Mouse (Mus musculus): ENCODE results near the gene Gan. TPM values are rescaled to one million over a fixed set of nuclear protein-coding genes. Genes with fewer than 3 reads are reported as not detected.

The Gan gene
- 2.4 and 2.8 TPM in 2 replicates for polyA plus RNA-seq (2014; fragmentation: Nextera tagmentation; extraction: Ambion mirVana)

DNA sequence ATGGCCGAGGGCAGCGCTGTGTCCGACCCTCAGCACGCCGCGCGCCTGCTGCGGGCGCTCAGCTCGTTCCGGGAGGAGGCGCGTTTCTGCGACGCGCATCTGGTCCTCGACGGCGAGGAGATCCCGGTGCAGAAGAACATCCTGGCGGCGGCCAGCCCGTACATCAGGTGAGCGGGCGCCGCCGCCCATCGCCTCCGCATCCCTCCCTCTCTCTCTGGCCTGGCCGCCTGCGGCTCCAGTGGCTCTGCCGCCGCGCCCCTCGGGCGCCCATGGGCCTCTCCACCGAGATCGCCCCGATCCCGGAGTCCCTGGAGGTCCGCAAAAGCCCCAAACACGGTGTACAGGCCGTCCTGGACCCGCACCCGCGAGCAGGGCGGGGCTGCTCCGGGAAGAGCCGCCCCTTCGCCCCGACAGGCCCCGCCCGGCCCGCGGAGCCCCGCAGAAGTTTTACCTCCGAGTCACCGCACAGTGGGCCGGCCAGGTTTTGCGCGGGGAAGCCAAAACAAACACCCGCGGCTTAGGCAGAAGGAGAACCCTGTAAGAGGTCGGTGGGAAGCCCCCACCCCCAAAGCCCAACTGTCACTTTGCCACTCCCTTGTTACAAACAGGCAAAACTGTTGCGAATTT, at the start of gene Gan:
TSS of gene Gan (plus strand) at position 1 of the 627 bp plus-strand sequence.
- H3K4me3 ChIP-seq (ENCODE audit: low read depth, low read length), result peak within 1 kb of the TSS; percentile 77
- ATAC-seq (ENCODE audit: insufficient number of reproducible peaks, low FRiP score, low TSS enrichment, low read depth) (peak; percentile 67), DNase-seq (ENCODE audit: low spot score) (peak; percentile 48)
- H3K9ac ChIP-seq (ENCODE audit: low read length), result peak within 1 kb of the TSS; percentile 89
- peaks cover 2% of the 10 kb centered on the region; the same call in 1 of the 2 replicates for H3K4me1 ChIP-seq (ENCODE audit: control insufficient read depth, insufficient read depth, low read length)
- peak within 1 kb of the TSS; percentile 64; the same call in 1 of the 2 replicates for H3K27ac ChIP-seq (replicated peaks; ENCODE audit: low read depth, low read length)
- no peaks in the 10 kb centered on the region for H3K36me3 ChIP-seq (ENCODE audit: control insufficient read depth, insufficient read depth, low read length)
- peak within 1 kb of the TSS; percentile 78 for H3K4me2 ChIP-seq (ENCODE audit: low read depth, severe bottlenecking)
- no peaks in the 10 kb centered on the region for H3K27me3 ChIP-seq (ENCODE audit: control insufficient read depth, insufficient read depth, low read length)
- WGBS, result under 1% methylated on average over 58 of the region's 65 CpGs
- H3K9me3 ChIP-seq (ENCODE audit: control insufficient read depth, low read length), result no peaks in the 10 kb centered on the region

DNA sequence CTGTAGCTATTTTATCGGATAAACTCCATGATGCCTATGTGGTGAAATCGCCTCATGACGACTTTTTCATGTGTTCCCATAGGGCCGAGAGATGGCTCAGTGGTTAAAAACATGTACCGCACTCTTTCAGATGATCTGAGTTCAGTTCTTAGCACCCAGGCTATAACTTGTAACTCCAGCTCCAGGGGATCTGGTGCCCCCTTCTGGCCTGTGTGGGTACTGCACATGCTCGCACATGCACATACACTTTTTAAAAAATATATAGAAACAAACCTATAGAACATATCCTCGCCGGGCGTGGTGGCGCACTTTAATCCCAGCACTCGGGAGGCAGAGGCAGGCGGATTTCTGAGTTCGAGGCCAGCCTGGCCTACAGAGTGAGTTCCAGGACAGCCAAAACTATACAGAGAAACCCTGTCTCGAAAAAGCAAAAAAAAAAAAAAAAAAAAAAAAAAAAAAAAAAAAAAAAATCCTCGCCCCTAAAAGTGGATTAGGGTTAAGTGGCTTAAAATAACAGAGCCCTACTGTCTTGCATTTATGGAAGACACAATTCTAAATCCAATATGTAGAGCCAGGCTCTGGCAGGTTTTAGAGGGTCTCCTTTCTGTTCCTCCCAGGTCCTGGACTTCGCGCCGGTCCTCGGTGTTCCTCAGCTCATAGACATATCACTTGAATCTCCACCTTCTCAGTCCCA, 48.8 kb upstream of the Gan start:
- Histone ChIP-seq H3K4me3 (ENCODE audit: low read depth, low read length) (no peak overlapping the region), H3K9me3 (ENCODE audit: control insufficient read depth, low read length) (no peaks in the 10 kb centered on the region), H3K4me1 (ENCODE audit: control insufficient read depth, insufficient read depth, low read length) (0 out of 2 replicates have a peak, but pooled peaks cover 4% of the 10 kb centered on the region), H3K9ac (ENCODE audit: low read length) (no peak overlapping the region), H3K36me3 (ENCODE audit: control insufficient read depth, insufficient read depth, low read length) (no peaks in the 10 kb centered on the region), H3K27me3 (ENCODE audit: control insufficient read depth, insufficient read depth, low read length) (no peaks in the 10 kb centered on the region), H3K27ac (replicated peaks; ENCODE audit: low read depth, low read length) (no peak overlapping the region), H3K4me2 (ENCODE audit: low read depth, severe bottlenecking) (no peak overlapping the region)
- DNase-seq (ENCODE audit: low spot score) (no peak), ATAC-seq (ENCODE audit: insufficient number of reproducible peaks, low FRiP score, low TSS enrichment, low read depth) (no peak)
- WGBS, result 90% methylated on average over 19 of the region's 19 CpGs

DNA sequence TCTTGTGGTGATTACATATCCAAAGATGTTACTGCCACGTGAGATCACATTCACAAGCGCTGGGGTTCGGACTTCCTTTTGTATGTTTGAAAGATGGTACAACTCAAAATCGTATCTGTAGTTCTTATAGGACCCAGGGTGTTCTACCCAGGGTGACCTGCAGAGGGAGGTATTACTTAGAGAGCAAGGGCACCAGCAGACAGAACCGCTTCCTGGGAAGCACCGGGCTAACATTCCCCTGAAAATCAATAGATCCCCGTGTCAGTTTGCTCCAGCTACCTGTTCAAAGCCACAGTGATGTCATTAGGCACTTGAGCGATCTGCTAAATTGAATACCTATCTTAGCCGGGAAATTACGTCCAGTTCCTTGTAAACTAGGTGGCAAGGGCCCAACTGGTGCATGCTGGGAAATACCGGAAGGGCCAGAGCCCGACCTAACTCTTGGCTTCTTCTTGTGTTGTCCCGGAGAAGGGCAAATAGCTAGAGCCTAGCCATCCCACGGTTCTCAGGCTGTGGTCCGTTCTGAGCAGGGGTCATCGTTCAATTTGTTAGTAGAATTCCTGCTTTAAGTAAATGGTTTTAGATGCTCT, 48.0 kb upstream of the Gan start:
- 53% methylated on average over 16 of the region's 16 CpGs for WGBS

DNA sequence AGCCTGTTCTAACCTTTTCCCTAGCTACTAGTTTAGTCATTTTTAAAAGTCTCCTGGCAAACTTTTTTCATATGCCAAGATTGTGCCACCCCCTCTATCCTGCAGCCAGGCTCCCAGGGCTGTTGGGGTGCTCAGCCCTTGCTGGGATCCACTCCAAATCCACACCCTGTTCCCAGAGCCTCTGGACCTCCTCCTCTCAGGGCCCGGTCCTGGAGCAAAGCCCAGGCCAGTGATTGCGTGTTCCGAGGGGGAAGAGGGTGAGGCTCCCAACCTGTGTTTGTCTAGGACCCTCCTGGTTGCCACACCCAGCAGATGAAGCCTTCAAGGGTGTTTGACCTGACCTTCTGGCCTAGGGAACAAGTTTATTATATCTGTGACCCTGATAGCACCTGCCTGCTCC, 46.3 kb upstream of the Gan start:
- no peak for DNase-seq (ENCODE audit: low spot score)
- ATAC-seq (ENCODE audit: insufficient number of reproducible peaks, low FRiP score, low TSS enrichment, low read depth), result no peak
- Histone ChIP-seq H3K27me3 (ENCODE audit: control insufficient read depth, insufficient read depth, low read length) (no peaks in the 10 kb centered on the region), H3K9ac (ENCODE audit: low read length) (no peak overlapping the region), H3K4me2 (ENCODE audit: low read depth, severe bottlenecking) (no peak overlapping the region), H3K4me3 (ENCODE audit: low read depth, low read length) (no peak overlapping the region), H3K4me1 (ENCODE audit: control insufficient read depth, insufficient read depth, low read length) (peaks cover 4% of the 10 kb centered on the region; the same call in 1 of the 2 replicates), H3K36me3 (ENCODE audit: control insufficient read depth, insufficient read depth, low read length) (no peaks in the 10 kb centered on the region), H3K9me3 (ENCODE audit: control insufficient read depth, low read length) (no peaks in the 10 kb centered on the region), H3K27ac (replicated peaks; ENCODE audit: low read depth, low read length) (no peak overlapping the region)
- WGBS, result 85% methylated on average over 3 of the region's 3 CpGs

More for the DNA sequence above, 48.0 kb upstream of the Gan start:
- Histone ChIP-seq H3K9ac (ENCODE audit: low read length) (no peak overlapping the region), H3K4me1 (ENCODE audit: control insufficient read depth, insufficient read depth, low read length) (0 out of 2 replicates have a peak, but pooled peaks cover 4% of the 10 kb centered on the region), H3K4me2 (ENCODE audit: low read depth, severe bottlenecking) (no peak overlapping the region), H3K27me3 (ENCODE audit: control insufficient read depth, insufficient read depth, low read length) (no peaks in the 10 kb centered on the region), H3K9me3 (ENCODE audit: control insufficient read depth, low read length) (no peaks in the 10 kb centered on the region), H3K36me3 (ENCODE audit: control insufficient read depth, insufficient read depth, low read length) (no peaks in the 10 kb centered on the region), H3K4me3 (ENCODE audit: low read depth, low read length) (no peak overlapping the region), H3K27ac (replicated peaks; ENCODE audit: low read depth, low read length) (no peak overlapping the region)
- DNase-seq (ENCODE audit: low spot score) (peak; percentile 52), ATAC-seq (ENCODE audit: insufficient number of reproducible peaks, low FRiP score, low TSS enrichment, low read depth) (no peak)

DNA sequence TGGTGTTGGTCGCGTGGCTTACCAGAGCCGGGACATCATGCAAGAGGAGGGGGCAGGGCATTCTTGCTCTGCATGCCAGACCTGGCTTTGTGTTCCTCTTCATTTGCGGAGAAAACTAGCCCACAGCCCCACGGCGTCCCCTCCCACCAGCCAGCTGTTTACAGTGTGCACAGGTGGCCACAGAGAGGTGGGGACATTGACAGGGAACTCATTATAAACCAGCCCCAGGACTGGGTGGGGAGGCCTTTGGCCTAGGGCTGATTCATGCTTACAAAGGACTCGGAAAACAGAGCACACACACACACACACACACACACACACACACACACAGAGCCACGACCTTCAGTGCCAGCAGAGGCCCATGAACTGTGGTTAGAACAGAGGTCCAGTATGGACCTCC, 45.7 kb upstream of the Gan start:
- H3K36me3 ChIP-seq (ENCODE audit: control insufficient read depth, insufficient read depth, low read length), result no peaks in the 10 kb centered on the region
- H3K4me3 ChIP-seq (ENCODE audit: low read depth, low read length), result no peak overlapping the region
- H3K9me3 ChIP-seq (ENCODE audit: control insufficient read depth, low read length), result no peaks in the 10 kb centered on the region
- ATAC-seq (ENCODE audit: insufficient number of reproducible peaks, low FRiP score, low TSS enrichment, low read depth) (0 out of 2 replicates have a peak, but pooled peaks have one; percentile 6), DNase-seq (ENCODE audit: low spot score) (no peak)
- no peaks in the 10 kb centered on the region for H3K27me3 ChIP-seq (ENCODE audit: control insufficient read depth, insufficient read depth, low read length)
- H3K9ac ChIP-seq (ENCODE audit: low read length), result no peak overlapping the region
- WGBS, result 66% methylated on average over 8 of the region's 8 CpGs
- peaks cover 4% of the 10 kb centered on the region; the same call in 1 of the 2 replicates for H3K4me1 ChIP-seq (ENCODE audit: control insufficient read depth, insufficient read depth, low read length)
- no peak overlapping the region for H3K4me2 ChIP-seq (ENCODE audit: low read depth, severe bottlenecking)
- no peak overlapping the region for H3K27ac ChIP-seq (replicated peaks; ENCODE audit: low read depth, low read length)

DNA sequence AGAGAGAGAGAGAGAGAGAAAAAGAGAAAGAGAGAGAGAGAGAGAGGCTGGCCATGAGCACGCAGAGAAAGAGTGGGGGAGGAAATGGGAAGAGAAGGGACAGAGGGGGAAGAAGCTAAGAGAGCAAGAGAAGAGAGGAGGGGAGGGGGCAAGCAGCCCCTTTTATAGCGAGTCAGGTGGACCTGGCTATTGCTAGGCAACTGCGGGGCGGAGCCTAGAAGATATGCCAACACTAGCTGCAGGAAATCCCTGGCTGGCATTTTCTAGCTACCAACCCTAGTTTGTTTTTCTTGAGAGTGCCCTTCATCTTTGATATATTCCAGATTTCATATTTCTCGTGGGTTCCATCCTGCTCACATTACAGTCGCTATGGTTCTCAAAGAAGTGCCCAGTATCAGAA, 42.8 kb upstream of the Gan start:
- Histone ChIP-seq H3K27ac (replicated peaks; ENCODE audit: low read depth, low read length) (no peak overlapping the region), H3K9ac (ENCODE audit: low read length) (no peak overlapping the region), H3K9me3 (ENCODE audit: control insufficient read depth, low read length) (no peaks in the 10 kb centered on the region), H3K4me2 (ENCODE audit: low read depth, severe bottlenecking) (no peak overlapping the region), H3K27me3 (ENCODE audit: control insufficient read depth, insufficient read depth, low read length) (no peaks in the 10 kb centered on the region), H3K36me3 (ENCODE audit: control insufficient read depth, insufficient read depth, low read length) (no peaks in the 10 kb centered on the region), H3K4me1 (ENCODE audit: control insufficient read depth, insufficient read depth, low read length) (peaks cover 4% of the 10 kb centered on the region; the same call in 1 of the 2 replicates), H3K4me3 (ENCODE audit: low read depth, low read length) (no peak overlapping the region)
- no peak for DNase-seq (ENCODE audit: low spot score)
- WGBS, result 44% methylated on average over 6 of the region's 6 CpGs
- ATAC-seq (ENCODE audit: insufficient number of reproducible peaks, low FRiP score, low TSS enrichment, low read depth), result no peak

DNA sequence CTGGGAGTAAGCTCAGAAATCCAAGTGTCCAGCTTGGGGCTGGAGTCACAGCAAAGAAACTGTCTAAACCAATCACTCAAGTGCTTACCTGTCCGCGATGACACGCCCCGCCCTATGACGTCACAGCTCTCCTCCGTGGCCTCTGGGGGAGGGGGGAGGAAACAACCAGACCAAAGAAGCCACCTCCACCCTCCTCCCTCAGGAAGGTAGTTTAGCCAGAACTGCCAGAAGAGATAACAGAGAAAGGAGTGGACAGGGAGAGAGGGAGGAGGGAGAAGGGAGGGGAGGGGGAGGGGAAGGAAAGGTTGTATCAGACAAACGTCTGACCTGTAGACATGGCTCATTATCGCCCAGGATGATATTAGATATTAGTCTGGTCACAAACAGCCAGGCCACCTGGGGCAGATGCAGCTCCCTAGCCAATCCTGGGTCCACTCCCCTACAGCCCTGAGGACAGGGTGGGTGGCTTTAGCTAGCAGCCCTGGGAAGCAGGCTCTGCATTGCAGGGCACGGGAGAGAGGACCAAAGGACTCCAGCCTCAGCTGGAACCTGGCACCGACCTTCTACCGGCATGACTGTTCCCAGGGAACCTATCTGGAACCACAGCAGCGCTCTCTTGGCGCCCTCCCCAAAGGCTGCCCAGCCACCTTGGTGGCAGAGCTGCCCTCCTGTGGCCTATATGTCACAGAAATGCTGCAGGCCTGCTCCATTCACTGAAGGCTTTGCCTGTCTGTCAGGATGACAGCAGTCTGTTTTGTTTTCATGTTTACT, 42.1 kb upstream of the Gan start:
- Histone ChIP-seq H3K36me3 (ENCODE audit: control insufficient read depth, insufficient read depth, low read length) (no peaks in the 10 kb centered on the region), H3K9me3 (ENCODE audit: control insufficient read depth, low read length) (no peaks in the 10 kb centered on the region), H3K9ac (ENCODE audit: low read length) (no peak overlapping the region), H3K4me1 (ENCODE audit: control insufficient read depth, insufficient read depth, low read length) (peaks cover 4% of the 10 kb centered on the region; the same call in 1 of the 2 replicates), H3K27me3 (ENCODE audit: control insufficient read depth, insufficient read depth, low read length) (no peaks in the 10 kb centered on the region), H3K27ac (replicated peaks; ENCODE audit: low read depth, low read length) (no peak overlapping the region), H3K4me2 (ENCODE audit: low read depth, severe bottlenecking) (no peak overlapping the region; the same call in 1 of the 2 replicates), H3K4me3 (ENCODE audit: low read depth, low read length) (no peak overlapping the region)
- 15% methylated on average over 13 of the region's 13 CpGs for WGBS
- DNase-seq (ENCODE audit: low spot score), result peak; percentile 38
- no peak for ATAC-seq (ENCODE audit: insufficient number of reproducible peaks, low FRiP score, low TSS enrichment, low read depth)

DNA sequence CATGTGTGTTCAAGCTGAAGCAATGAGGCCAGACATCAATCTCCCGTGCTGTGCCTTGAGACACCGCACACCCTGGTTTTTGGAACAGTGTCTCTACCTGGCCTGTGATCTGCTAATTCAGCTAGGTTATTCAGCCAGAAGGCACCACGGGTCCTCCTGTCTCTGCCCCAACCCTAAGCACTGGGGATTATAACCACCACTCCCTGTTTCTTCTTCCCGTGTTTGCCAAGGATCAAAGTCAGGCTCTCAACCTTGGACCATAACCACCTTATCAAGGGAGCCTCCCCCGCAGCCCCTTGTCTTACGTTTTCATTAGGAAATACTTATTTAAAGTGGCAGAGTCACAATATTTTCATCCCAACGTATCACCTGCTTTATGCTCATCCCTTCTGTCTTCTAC, 41.4 kb upstream of the Gan start:
- ATAC-seq (ENCODE audit: insufficient number of reproducible peaks, low FRiP score, low TSS enrichment, low read depth) (no peak), DNase-seq (ENCODE audit: low spot score) (no peak)
- Histone ChIP-seq H3K9ac (ENCODE audit: low read length) (no peak overlapping the region), H3K9me3 (ENCODE audit: control insufficient read depth, low read length) (no peaks in the 10 kb centered on the region), H3K27ac (replicated peaks; ENCODE audit: low read depth, low read length) (no peak overlapping the region), H3K4me2 (ENCODE audit: low read depth, severe bottlenecking) (no peak overlapping the region), H3K4me3 (ENCODE audit: low read depth, low read length) (no peak overlapping the region), H3K27me3 (ENCODE audit: control insufficient read depth, insufficient read depth, low read length) (no peaks in the 10 kb centered on the region), H3K36me3 (ENCODE audit: control insufficient read depth, insufficient read depth, low read length) (no peaks in the 10 kb centered on the region), H3K4me1 (ENCODE audit: control insufficient read depth, insufficient read depth, low read length) (peaks cover 4% of the 10 kb centered on the region; the same call in 1 of the 2 replicates)
- 75% methylated on average over 7 of the region's 7 CpGs for WGBS

Measured in limb, embryonic 11.5 days (tissue).